Mouse (Mus musculus): ENCODE results near the gene Magt1.
A peak's percentile ranks its signal among the peaks of the same experiment; 100 is the strongest.
"Not testable (repeated sequence)": the region's sequence is repeated elsewhere in the genome, so short reads cannot be mapped to it uniquely, and the experiment has no call there.

Gene Magt1

GRCm38 (mm10) chrX:105946357-105946756, 65.3 kb downstream of the Magt1 start:
- no peak for DNase-seq (ENCODE audit: low read depth, low spot score)

DNA sequence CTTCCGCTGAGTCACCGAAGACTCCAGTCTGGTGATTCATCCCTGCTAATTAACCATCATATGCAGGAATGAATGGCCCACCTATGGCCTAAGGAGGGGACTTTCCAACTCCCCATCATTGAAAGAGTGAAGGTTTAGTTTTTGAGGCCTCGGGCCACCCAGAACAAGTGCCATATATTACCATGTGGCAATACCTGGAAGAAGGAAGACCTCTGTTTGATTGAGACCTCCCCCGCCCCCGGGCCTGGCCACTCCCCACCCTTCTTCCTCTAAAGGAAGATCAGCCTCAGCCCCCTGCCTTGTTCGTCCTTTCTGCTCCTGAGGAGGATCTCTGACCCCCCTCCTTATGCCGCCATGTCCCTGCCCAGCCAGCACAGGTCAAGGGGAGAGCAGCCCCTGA, 72.5 kb downstream of the Magt1 start:
- no peak for DNase-seq (ENCODE audit: low read depth, low spot score)

DNA sequence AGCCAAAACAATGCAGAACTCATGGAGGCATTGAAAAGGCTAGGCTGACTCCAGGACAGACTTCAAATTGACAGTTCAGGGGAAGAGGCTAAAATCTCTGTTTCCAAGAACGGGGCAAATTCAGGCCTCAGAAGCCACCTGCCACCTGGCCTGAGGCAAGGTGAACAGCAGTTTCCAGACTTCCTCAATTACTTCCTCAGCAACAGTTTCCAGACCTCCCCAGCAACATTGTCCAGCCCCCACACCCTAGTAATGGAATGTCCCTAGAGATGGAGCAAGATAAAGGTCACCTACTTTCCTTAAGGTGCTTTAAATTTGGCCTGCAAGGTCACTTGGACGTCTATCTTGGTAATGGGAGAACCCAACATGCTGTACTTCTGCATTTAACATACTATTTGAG, 74.0 kb downstream of the Magt1 start:
- no peak for DNase-seq (ENCODE audit: low read depth, low spot score)

GRCm38 (mm10) chrX:105934341-105934740, 77.4 kb downstream of the Magt1 start:
- DNase-seq (ENCODE audit: low read depth, low spot score) = no peak

DNA sequence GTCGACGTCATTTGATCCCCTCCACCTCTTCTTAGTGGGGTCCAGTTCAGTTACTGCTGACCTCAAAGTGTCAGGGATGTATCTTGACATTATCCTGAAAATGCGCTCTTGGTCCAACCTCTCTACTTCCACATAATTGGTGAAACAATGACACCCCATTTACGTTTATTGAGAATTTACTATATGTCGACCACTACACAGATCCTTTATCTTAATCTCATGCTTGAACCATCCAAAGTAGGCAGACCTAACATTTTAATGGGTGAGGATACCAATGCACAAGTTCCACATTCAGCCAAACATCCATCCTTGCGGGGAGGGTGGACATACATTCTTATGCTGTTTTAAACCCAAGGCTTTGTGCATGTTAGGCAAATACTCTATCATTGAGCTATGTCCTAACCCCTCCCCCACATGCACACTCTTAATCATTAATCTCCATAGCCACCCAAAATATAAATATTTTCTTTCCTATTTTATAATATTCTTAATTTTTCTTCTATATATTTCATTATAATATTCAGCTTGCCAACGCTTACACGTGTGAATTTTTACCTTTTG, 82.1 kb downstream of the Magt1 start:
- no peak for DNase-seq (ENCODE audit: low read depth, low spot score)

GRCm38 (mm10) chrX:105928861-105929477, 82.7 kb downstream of the Magt1 start, which contains the start of gene Atrx:
TSS of gene Atrx (minus strand) at chrX:105929403.
- DNase-seq (ENCODE audit: low read depth, low spot score) = peak; percentile 57

- DNase-seq (ENCODE audit: low read depth, low spot score) = peak; percentile 16
Observed at GRCm38 (mm10) chrX:105927941-105928860, 83.5 kb downstream of the Magt1 start.

- no peak for DNase-seq (ENCODE audit: low read depth, low spot score)
Observed at GRCm38 (mm10) chrX:105926121-105926735, 85.5 kb downstream of the Magt1 start.

GRCm38 (mm10) chrX:105924326-105925070, 87.2 kb downstream of the Magt1 start:
- DNase-seq (ENCODE audit: low read depth, low spot score) = no peak

GRCm38 (mm10) chrX:105923896-105924295, 87.8 kb downstream of the Magt1 start:
- no peak for DNase-seq (ENCODE audit: low read depth, low spot score)

- not testable (repeated sequence) for DNase-seq (ENCODE audit: low read depth, low spot score)
Observed at GRCm38 (mm10) chrX:105922986-105923385, 88.7 kb downstream of the Magt1 start.

DNA sequence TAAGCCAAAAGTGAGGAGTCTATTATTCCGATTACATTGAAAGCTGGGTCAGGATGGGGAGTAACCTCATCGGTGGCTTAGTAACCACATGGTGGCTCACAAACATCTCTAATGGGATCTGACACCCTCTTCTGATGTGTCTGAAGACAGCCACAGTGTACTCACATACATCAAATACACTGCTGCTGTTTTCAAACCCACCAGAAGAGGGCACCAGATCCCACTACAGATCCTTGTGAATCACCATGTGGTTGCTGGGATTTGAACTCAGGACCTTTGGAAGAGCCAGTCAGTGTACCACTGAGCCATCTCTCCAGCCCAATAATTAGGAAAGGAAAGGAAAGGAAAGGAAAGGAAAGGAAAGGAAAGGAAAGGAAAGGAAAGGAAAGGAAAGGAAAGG, 90.3 kb downstream of the Magt1 start:
- no peak for DNase-seq (ENCODE audit: low read depth, low spot score)

Measured in retina, postnatal 7 days (tissue).